Mouse (Mus musculus) lung, postnatal 25 days (tissue): ENCODE measurements at regions not wholly inside any gene's neighbourhood (a gene's known extent, or its start where the extent isn't known, plus 50 kb on each side); places are given as distances from the start of the nearest gene placed in this dataset.

ENCODE experiments used
- DNase-seq: peaks from one replicate; pipeline ENCODE4 v3.0.0; 2022; ENCODE audit warnings: low spot score

GRCm38 (mm10) chr1:120911962-120912670, 309.9 kb downstream of the En1 start:
- DNase-seq = no peak

GRCm38 (mm10) chr1:120921540-120921939, 319.3 kb downstream of the En1 start:
- no peak for DNase-seq

- no peak for DNase-seq
These were observed 323.1 kb downstream of the En1 start for GRCm38 (mm10) chr1:120925271-120925670.

DNA sequence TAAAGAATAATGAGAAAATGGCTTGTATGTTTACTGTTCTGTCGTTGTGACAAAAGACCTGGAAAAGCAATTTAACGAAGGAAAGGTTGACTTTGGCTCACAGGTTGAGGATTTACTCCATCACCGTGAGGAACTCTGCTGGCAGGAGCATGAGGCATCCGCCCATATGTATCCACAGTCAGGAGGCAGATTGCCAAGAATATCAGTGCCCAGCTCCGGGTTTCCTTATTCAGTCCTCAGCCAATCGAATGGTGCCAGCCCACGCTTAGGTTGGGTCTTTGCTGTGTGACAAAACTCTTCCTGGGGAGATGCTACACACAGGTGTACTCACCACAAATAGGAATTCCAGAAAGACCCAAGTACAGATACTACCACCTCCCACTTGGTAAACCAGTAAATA, 327.9 kb downstream of the En1 start:
- DNase-seq = no peak

GRCm38 (mm10) chr1:120935321-120935720, 333.1 kb downstream of the En1 start:
- DNase-seq = no peak

- no peak for DNase-seq
These were observed 341.5 kb downstream of the En1 start for GRCm38 (mm10) chr1:120943711-120944110.

DNA sequence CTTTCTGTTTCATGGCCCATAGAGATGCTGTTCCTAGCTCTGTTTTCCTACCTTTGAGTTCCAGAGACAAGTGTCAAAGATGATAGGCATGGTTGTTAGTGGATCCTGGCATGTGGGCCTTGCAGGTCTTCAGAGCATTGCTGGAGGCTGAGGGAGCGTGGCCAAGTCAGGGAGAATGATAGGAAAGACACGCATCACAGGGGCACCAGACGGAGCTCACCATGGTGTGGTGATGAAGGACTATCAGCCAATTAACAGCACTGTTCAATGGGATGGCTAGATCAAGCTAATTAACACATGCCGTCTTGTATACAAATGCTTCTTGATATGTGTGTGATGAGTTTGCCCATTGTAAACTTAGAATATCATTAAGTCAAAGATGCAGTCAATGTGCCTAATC, 344.1 kb downstream of the En1 start:
- DNase-seq = no peak

DNA sequence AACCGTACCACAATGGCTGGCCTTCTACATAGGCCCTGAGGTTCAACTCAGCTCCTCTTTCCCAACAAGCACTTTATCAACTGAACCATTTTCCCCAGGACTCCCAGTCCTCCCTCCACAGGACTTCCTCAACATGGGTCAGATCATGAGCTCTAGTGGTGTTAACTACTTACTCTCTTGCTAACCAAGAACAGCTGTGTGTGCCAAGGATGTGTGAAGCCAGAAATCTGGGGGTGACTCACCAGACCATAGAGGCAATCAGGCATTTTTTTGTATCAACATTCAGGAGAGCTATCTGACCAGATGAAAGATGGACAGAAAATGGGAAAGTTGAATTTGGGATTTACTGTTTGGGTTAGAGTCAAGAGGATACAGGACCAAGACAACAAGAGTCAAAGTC, 359.0 kb downstream of the En1 start:
- no peak for DNase-seq

GRCm38 (mm10) chr1:120961984-120962383, 359.8 kb downstream of the En1 start:
- no peak for DNase-seq

DNA sequence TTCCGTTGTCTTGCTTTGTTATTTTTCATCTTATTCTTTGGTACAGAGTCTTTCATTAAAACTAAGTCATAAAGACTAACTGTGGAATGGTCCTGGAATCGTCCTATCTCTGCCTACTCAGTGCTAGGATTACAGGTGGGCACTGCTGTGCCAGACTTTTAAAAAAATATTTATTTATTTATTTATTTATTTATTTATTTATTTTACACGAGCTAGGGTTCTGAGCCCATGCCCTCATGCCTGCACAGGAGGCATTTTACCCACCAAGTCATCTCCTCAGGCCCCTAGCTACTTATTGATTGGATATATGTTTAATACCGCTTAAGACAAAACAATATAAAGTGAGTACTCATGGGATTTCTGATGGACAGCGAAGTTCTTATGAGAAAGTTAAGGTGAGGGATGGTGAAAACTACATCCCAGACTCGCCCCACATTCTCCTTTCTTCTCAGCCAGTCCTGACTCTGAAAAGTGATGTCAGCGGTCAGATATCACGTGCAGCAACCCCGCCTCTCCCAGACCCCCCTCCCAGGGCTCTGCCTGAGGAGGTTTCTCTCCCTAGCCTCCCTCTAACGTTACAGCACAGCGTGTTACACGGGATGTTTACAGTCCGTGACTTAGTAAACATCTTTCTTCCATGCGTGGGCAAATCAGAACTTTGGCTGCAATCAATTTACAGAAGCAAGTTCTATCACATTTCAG, 361.4 kb downstream of the En1 start:
- DNase-seq = no peak

DNA sequence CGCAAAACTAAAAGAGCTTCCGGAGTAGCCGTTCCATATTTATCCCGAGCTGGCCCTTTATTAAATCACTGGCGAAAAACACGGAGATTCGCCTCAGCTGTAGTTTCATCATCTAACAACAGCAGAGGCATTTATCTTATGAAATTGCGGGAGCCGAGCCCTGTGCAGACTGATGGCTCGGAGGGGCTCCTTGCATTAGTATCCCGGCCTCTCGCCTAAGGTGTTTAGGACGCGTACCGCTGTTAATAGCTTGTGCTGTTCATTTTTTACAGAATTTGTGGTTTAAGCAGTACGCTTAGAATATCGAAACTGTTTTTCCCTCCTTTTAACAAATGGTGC, 361.9 kb downstream of the En1 start:
- DNase-seq = no peak

- no peak for DNase-seq
These were observed 363.9 kb downstream of the En1 start for GRCm38 (mm10) chr1:120966132-120966531.

GRCm38 (mm10) chr1:120974661-120975060, 357.7 kb downstream of the Insig2 start:
- DNase-seq = peak; percentile 15

- no peak for DNase-seq
These were observed 327.9 kb downstream of the Insig2 start for GRCm38 (mm10) chr1:121004535-121004934.

GRCm38 (mm10) chr1:121005198-121005597, 327.2 kb downstream of the Insig2 start:
- no peak for DNase-seq

- no peak for DNase-seq
These were observed 320.3 kb downstream of the Insig2 start for GRCm38 (mm10) chr1:121012126-121012525.

- no peak for DNase-seq
These were observed 318.4 kb downstream of the Insig2 start for GRCm38 (mm10) chr1:121013839-121014503.

DNA sequence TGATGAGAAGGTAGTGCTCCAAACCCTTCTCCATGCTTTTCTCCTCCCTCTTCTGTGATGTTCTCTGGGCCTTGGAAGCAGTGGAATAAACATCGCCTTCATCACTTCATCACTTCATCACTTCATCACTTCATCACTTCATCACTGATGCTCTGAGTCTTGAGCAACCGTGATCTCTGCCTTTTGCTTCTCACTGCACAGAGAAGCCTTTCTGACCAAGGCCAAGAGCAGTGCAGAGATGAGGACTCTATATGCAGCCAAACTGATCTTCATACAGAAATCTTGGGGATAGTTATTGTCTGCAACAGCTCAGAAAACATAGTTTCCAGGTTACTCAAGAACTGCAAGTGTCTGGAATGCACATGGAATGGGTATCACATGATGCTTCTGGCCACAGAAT, 303.0 kb downstream of the Insig2 start:
- DNase-seq = no peak

GRCm38 (mm10) chr1:121034761-121035393, 297.5 kb downstream of the Insig2 start:
- DNase-seq = no peak

DNA sequence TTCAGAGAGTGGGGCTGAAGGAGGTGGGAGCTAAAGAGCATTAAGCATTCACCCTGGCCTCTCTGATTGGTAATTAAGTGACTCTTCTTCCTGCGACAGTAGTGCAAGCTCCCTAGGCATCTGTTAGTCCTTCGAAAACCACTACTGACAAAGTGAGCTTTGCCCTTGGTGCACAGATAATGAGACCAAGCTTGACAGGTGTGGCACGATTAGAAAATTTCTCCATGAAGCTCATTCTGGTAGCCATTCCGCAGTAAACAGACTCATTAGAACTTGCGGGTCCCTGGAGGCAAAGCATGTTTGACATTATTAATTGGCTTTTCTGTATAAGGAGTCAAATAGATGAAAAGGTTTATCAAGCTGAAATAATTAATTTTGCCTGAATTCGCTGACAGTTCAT, 285.8 kb downstream of the Insig2 start:
- DNase-seq = no peak

DNA sequence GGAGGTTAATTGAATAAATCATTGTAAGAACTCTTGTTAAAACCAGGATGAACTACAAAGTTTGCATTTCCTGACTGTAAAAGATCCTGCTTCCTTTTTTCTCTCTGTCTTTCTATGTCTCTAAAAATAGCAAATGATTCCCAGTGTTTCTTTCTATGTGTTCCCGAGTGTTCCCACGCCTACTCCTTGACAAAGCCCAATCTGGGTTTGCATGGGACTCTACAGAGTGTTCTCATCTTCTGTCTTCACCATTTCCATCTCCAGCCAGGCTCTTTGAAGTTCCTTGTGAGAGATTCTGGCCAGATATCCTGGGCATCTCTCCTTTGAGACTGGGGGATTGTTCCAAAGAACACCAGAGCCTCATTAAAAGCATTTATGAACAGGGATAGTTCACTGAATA, 285.0 kb downstream of the Insig2 start:
- no peak for DNase-seq

DNA sequence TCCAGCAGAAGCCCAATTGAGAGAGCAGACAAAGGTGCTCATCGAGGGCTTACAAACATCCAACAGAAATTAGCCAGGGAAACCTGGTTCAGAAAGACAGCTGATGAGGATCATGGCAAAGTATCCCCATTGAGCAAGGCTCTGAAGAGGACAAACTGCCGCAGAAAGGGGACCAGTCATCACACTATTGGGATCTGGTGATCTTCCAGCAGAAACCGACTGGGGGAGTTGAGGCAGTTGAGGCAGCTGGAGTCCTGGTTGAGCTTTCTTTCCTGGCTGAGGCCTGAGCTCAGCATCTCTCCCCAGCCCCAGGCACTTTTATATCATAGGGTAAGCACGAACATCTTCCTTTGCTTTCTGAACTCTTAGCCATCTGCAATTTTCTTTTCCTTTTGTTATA, 282.7 kb downstream of the Insig2 start:
- no peak for DNase-seq
